Mouse (Mus musculus) B cell, adult 2 months (primary cell): ENCODE measurements around the gene Shisal1.

Experiments
- DNase-seq, 2 experiments: peaks; one replicate each; pipeline ENCODE4 v3.0.0; 2022

The Shisal1 gene

DNA sequence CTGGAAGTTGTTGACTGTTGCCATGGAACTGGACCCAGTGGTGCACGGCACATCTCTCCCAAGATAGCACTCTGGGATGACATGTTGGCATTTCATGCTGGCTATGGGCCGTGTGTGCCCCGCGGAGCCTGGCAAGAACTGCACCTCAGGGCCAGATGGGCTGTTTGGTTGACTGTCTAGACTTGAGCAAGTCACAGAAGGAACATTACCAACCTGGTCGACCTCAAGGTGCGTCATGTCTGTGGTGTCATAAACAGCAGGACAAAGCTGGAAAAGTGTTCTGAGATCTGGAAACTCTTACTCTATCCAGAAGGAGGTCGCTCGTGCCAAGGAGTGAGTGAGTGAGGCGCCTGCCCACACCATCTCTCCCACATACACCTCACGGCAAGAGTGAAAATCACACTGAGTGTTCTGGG, 80.3 kb downstream of the Shisal1 start:
- DNase-seq, result no peak

DNA sequence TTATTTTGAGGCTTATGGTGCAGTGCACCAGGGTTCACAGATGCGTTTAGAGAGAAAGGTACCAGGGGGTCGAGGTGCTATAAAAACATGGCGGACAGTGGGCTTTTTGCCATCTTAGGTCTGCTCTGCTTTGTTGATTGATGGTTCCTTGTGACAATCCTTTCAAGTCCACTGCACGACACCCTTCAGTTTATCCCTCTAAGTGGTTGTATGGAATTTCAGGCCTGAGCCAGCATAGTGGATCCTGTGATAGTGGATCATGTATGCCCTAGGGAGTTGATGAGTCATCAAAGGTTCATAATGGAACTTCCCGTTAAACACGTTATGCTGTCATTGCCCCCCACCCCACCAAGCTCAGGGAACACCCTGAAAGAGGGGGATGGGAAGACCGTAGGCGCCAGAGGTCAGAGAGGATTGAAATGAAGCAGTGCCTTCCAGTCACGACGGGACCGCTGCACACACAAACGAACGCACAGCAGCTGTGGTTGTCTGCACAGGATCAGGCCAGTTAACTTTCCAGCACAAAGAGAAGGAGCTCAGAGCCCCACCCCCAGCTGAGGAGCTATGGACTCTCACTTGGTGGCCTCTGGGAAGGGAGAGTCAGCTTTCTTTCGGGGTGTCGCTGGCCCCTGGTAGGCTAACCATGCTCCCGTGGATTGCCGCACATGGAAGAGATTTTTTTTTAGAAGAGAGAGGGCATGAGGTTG, 81.1 kb downstream of the Shisal1 start:
- DNase-seq, result no peak

DNA sequence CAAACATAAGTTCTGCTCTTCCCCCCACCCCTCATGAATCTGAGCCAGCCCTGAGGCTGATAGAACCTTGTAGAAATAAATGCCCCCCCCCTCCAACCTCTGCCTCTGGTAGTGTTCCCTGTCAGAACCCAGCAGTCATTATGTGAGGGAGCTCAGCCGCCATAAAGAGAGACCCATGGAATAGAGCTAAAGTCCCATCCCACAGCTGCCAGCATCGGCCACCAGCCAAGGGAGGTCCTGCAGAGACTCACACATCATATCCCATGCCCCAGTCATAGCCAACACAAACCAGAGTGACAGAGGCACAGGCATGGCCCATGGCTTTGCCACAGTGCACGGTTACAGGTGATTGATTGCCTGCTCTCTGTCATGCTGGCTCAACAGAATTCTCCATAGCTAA, 82.2 kb downstream of the Shisal1 start:
- no peak for DNase-seq

DNA sequence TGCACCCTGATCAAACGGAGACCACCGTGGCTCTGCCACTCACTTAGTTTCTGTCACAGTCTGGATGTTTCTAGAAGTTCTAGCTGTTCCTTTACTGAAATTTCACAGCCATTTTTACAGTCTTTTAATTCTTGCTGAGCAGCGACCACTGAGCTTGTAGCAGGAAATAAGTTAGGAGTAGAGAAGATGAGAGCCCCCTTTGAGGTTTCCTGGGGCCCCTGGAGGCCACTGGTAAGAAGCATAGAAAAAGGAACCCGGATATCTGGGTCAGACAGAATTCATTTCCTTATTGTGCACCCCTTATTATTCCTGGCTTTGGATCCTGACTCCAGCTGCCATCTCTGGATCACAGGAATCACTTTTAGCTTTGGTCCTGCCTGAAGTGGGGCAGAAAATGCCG, 91.8 kb downstream of the Shisal1 start:
- no peak for DNase-seq

DNA sequence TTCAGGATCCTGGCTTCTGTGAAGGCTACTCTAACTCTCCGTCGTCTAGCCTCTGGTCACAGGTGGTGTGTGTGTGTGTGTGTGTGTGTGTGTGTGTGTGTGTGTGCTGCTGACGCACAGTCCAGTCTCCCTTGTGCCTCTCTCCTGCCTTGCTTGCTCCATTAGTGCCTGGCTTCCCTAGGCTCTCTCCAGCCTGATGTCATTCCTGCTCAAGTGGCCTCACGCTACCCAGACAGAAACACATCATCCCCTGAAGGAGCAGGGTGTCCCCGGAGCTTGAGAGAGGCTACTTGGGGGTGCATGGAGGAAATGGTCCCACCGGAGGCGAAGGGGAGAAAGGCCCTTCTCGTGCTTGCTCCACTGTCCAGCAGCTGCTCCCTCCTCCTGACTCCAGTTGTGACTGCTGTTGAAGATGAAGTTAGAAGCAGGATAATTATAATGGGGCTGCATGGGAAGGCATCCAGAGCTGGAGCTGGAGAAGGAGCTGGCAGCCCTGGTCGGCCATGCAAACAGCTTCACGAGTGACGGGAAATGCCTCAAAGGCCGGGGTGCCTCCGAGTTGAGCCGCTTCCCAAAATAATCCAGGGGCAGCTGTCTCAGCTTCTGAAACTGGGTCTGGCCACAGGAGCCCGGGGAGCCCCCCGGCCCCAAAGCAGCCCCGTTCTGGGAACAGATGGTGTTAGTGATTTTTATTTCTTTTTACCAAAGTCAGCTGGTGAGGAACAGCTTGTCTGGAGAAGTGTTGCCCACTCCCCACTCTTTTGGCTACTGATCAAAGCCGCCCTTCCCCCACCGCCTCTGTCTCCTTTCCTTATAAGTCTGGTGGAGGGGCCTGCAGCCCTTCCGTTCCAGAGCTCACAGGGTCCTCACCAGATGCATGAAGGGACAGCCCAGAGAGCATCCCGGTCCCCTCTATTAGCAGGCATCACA, 94.7 kb downstream of the Shisal1 start:
- DNase-seq, result no peak

DNA sequence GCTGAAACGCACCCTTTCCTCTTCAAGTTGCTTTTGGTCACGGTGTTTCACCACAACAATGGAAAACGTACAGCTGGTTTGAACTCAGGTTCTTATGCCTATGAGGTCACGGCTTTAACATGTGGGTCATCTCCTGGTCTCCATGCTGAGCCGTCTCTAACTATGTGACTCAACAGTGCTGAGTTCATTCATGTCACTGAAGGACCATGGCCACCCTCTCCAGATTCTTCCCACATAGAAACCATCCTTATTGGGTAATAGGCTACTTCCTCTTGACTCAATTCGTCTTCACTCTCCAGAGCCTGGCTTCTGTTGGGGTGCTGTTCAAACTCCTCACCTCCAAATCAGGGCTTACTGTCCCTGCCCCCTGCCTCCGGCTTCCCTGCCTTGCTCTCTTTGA, 95.6 kb downstream of the Shisal1 start:
- no peak for DNase-seq

DNA sequence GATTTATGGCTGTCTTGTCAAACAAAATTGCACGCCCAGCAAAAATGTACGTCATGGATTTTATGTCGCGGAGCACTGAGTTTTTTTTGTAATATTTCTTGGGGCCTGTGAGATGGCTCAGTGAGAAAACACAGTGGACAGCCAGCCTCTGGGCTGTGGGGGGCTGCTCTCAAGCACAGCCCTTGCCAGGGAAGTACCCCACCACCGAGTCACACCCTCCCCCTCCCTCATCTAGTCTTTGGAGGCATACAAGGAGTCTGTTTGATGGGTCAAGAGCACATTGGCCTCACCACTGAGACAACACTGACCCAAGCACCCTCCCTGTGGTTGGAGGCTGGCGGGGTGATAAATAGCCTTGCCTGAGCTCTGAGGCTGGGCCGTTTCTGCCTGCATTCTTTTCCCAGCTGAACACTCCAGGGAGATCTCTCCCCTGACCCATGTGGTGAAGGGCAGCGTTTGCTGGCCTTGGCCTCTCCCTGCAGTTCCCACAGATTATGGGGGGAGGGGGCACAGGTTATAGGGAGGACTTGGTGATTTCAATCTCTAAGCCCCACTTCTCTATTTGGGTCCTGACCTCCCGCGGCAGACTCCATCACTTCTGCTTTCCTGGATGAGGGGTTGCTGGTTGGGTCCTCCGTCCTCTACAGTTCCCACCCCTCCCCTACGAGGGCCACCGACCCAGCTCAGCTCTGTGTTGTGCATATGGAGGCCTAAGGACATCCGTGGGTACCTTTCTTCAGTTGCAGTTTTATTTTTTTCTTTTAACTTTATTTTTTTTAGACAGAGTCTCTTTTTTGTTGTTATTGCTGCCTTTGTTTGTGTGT, 96.8 kb downstream of the Shisal1 start:
- no peak for DNase-seq

DNA sequence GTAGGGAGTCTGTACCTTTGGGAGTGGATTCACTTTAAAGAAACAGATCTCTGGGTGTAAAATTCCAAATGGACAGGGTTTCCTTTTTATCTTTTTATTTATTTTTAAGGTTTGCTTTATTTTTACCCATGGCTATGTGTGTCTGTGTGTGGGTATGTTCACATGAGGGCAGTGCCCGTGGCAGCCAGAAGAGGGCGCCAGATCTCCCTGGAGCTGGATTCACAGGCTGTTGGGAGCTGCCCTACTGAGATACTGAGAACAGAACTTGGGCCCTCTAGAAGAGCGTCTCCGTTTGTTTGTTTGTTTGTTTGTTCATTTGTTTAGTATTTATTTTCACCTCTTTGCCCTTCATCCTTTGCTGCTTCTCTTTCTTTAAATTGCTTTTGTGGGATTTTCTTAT, 98.1 kb downstream of the Shisal1 start:
- DNase-seq, result peak; percentile 12 to 31

DNA sequence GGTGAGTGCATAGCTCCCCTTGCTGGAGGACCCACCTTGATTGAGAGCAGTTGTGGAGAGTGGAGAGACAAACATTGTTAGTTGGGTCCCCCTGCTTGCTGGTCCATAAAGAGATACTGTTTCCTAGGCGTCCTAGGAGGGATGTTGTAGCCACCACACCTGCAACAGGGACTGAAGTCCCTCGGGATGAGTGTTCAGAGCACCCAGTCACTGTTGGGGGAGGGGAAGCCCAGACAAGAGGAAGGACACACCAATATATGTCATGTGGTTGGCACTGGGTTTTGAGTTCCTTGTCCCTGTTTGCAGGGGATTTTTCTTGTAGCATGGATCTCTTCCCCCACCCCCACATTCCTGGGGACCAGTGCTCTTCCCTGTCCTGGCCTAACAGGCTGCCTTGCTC, 106.0 kb downstream of the Shisal1 start:
- no peak for DNase-seq

DNA sequence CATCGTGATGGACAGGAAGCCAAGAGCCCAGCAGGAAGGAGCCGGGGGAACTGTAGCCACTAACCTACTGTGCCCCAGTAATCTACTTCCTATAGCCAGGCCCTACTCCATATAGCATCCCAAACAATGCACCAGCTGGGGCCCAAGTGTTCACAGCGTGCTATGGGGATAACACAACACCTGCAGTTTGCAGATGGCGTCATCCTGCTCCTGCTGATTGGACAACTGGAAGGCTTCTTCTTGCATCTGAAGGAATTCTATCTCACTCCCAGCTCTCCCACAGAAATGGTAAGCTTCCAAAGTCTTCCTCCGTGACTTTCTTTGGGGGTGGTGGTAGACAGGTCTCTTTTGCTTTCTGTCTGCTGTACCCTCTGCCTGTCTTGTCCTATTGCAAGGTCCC, 109.3 kb downstream of the Shisal1 start:
- DNase-seq, result no peak

DNA sequence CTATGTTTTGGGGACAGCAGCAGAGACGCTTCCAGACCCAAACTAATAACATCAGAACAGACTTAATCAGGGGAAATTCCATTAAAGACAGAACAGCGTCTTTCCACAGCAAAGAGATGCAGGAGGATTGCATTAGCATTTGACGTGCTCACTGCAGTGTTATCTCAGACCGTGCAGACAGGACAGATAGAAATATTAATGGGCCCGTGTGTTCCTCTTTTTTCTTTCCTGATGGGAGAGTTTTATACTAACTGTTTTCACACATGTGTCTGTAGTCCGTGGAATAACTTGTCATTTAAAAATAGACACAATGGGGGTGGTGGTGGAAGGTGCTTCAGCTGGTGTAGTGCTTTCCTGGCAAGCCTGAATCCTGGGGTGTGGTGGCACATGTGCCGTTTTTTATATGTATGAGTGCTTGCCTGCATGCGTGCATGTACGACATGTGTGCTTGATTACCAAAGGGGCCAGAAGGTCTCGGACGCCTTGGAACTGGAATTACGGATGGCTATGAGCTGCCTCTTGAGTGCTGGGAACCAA, 110.5 kb downstream of the Shisal1 start:
- DNase-seq, result no peak

DNA sequence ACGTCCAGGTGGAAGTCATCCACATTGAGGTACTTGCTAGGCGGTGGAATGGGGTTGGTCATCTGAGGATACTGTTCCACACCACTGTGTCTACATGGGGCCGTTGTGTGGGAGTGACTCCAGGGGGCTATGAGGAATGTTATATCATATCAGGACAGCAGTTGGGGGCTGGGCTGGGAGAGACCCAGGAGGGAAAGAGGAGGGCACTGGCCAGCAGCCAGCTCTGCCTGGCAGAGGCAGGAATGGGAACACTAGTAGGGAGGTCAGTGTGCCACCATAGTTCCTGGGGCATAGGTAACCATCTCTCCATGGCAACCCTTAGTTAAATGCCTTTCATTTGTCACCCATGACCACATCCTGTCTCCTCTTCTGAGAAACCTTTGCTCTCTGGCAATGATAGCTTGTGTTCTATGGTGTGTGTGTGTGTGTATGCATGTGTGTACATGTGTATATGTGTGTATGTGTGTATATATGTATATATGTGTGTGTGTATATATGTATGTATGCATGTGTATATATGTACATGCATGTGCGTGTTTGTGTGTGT, 115.8 kb downstream of the Shisal1 start:
- DNase-seq, result no peak

DNA sequence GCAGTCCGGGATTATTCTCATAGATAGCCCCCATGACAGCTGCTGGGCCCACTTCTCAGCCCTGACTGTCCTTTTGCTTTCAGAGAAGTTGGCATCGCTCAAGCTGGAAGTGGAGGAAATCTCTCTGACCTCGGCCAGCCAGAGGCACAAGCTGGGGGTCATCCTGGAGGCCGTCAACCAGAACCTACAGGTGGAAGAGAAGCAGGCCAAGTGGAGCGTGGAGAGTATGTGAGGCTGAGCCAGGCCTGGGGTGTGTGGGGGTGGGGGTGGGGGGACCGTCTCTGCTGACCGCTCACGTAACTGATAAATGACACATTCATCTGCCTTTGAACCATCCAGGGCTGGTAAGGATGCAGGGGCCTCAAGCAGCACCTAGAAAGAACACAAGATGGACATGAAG, 117.0 kb downstream of the Shisal1 start:
- DNase-seq, result no peak
